Mouse (Mus musculus) hindbrain, embryonic 10.5 days (tissue): ENCODE results near the gene Sf3a2. TPM values are rescaled to one million over a fixed set of nuclear protein-coding genes. Genes with fewer than 3 reads are reported as not detected.

Experiments
- DNase-seq: peaks from one replicate; pipeline ENCODE4 v3.0.0-alpha.2; 2017; ENCODE audit warnings: low spot score
- H3K27ac ChIP-seq: fragments of 300-500 bp; sonication (generic); 2 replicates; pipeline ENCODE4 v1.5.1; 2016; ENCODE audit warnings: mild to moderate bottlenecking, moderate library complexity
- H3K27me3 ChIP-seq: fragments of 300-500 bp; sonication (generic); 2 replicates; pipeline ENCODE4 v1.6.1; 2016; ENCODE audit warnings: mild to moderate bottlenecking; ENCODE audit not compliant: poor library complexity, insufficient read depth, severe bottlenecking
- H3K36me3 ChIP-seq: fragments of 300-500 bp; sonication (generic); 2 replicates; pipeline ENCODE4 v1.6.1; 2016; ENCODE audit warnings: mild to moderate bottlenecking, moderate library complexity
- H3K4me1 ChIP-seq: fragments of 300-500 bp; sonication (generic); replicated peaks from 2 replicates; pipeline ENCODE4 v1.6.1; 2016; ENCODE audit warnings: mild to moderate bottlenecking
- H3K4me3 ChIP-seq: fragments of 300-500 bp; sonication (generic); 2 replicates; pipeline ENCODE4 v1.5.1; 2016; ENCODE audit warnings: mild to moderate bottlenecking, moderate library complexity
- H3K9me3 ChIP-seq: fragments of 300-500 bp; sonication (generic); 2 replicates; pipeline ENCODE4 v1.6.1; 2016; ENCODE audit warnings: mild to moderate bottlenecking, moderate library complexity
- WGBS: fragments of 180-500 bp; shearing (Covaris S2); methylation state at CpG from one replicate; pipeline ENCODE4 v1.1.7; 2016; 5-methylcytosine and 5-hydroxymethylcytosine counted together
- polyA plus RNA-seq: library from polyadenylated mRNA; unstranded; fragments of >200 nt; fragmentation: Nextera tagmentation; extraction: Ambion mirVana; gene quantifications from 2 replicates; pipeline ENCODE4 v1.2.1, GENCODE M21; 2016

Sf3a2 gene
- polyA plus RNA-seq, 1 experiment from 2014 or later, result 119 TPM

DNA sequence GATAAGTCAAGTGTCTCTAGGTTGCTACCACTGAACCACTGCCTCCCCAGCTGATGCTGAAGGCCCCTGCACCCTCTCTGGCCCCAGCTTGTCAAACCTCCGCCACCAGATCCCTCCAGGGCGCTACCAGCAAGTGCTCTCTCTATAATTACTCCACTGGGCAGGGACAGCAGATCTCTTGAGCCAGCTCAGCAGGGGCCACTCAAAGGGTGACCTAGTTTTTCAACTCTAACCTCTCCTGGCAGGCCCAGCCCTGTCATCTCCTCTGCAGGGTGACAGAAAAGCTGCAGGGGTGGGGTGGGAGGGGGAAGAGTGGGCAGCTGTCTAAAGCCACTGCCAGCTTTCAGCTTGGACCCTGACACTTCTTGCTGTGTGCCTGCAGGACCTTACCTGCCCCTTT, 39.8 kb downstream of the Sf3a2 start:
- WGBS, result 9% methylated on average over 2 of the region's 2 CpGs
- Histone ChIP-seq H3K9me3 (peaks cover 10% of the 10 kb centered on the region; the same call in 1 of the 2 replicates), H3K4me1 (peaks cover 68% of the 10 kb centered on the region), H3K27me3 (peaks cover 83% of the 10 kb centered on the region), H3K36me3 (no peaks in the 10 kb centered on the region), H3K4me3 (0 out of 2 replicates have a peak overlapping the region, but pooled peaks have one; percentile 9), H3K27ac (no peak overlapping the region)
- DNase-seq, result no peak

GRCm38 (mm10) chr10:80838346-80838912, 40.4 kb downstream of the Sf3a2 start:
- Histone ChIP-seq H3K4me3 (no peak overlapping the region), H3K36me3 (no peaks in the 10 kb centered on the region), H3K27ac (no peak overlapping the region), H3K27me3 (peaks cover 83% of the 10 kb centered on the region), H3K9me3 (peaks cover 10% of the 10 kb centered on the region; the same call in 1 of the 2 replicates), H3K4me1 (peaks cover 67% of the 10 kb centered on the region)
- WGBS, result 66% methylated on average over 2 of the region's 2 CpGs
- DNase-seq, result no peak

- 56% methylated on average over 6 of the region's 6 CpGs for WGBS
- Histone ChIP-seq H3K9me3 (peaks cover 2% of the 10 kb centered on the region; the same call in 1 of the 2 replicates), H3K4me1 (peaks cover 75% of the 10 kb centered on the region), H3K27me3 (peaks cover 83% of the 10 kb centered on the region), H3K27ac (no peak overlapping the region), H3K4me3 (no peak overlapping the region), H3K36me3 (no peaks in the 10 kb centered on the region)
- DNase-seq, result no peak
Observed at GRCm38 (mm10) chr10:80839848-80840247, 41.9 kb downstream of the Sf3a2 start.

GRCm38 (mm10) chr10:80841685-80842084, 43.7 kb downstream of the Sf3a2 start:
- Histone ChIP-seq H3K27me3 (peaks cover 82% of the 10 kb centered on the region), H3K9me3 (no peaks in the 10 kb centered on the region), H3K27ac (0 out of 2 replicates have a peak overlapping the region, but pooled peaks have one; percentile 29), H3K4me1 (peaks cover 65% of the 10 kb centered on the region), H3K36me3 (no peaks in the 10 kb centered on the region), H3K4me3 (0 out of 2 replicates have a peak overlapping the region, but pooled peaks have one; percentile 5)
- no peak for DNase-seq
- WGBS, result 80% methylated on average over 2 of the region's 2 CpGs

DNA sequence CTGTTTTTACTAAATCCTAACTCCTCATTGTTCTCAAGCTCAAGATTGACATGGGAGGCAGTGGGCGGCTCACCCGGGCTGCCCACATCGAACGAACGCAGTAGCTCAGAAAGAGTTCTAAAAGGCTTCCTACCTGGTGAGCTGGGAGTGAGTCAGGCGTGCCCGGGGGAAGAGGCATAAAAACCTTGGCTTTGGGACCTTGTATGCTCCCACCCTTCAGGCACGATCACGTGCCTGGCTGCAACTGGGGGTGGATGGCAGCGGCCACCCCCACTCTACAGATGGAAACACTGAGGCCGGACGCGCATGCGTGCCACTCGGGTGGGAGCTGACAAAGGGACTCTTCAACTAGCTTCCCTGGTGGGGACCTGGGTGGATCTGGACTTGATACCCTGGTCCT, 44.3 kb downstream of the Sf3a2 start:
- Histone ChIP-seq H3K27ac (no peak overlapping the region), H3K9me3 (no peaks in the 10 kb centered on the region), H3K27me3 (peaks cover 76% of the 10 kb centered on the region), H3K36me3 (no peaks in the 10 kb centered on the region), H3K4me3 (no peak overlapping the region), H3K4me1 (peaks cover 59% of the 10 kb centered on the region)
- no peak for DNase-seq
- WGBS, result 84% methylated on average over 15 of the region's 15 CpGs

DNA sequence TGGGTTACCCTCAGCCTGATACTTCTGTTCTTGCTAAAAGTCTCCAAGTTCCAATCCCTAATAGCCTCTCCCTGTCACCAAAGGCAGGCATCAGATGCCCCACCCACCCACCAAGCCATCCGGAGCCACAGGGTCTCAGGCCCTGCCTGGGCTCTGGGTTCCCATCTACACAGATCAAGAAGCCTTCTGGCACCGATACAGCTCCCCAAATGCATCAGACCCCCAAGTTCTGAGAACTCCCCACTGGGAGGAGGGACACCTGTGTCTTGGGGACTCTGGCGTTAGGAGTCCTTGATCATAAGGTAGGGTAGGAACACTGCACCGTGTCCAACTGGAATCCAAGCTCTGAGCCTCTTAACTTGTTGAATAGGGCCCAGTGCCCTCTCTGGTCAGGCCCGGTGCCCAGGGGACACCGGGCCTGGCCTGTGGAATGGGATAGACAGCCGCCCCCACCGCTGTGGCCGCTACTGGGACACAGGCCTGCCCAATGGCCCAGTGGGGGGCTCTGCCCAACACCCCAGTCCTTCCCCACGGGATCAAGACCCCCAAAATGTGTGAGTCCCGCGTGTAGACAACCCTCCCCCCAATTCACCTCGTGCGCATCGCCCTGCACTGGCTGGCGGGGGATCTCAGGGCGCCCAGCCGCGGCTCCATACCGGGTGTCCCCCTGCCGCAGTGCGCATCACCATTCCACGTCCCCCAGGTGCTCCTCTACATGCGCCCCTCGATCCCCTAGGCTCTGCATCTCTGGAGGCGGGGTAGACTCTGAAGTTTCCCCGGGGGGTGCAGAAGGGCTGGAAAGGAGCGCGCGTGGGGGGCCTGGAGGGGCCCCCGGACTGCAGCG, 45.3 kb downstream of the Sf3a2 start:
- no peaks in the 10 kb centered on the region for H3K36me3 ChIP-seq
- WGBS, result 9% methylated on average over 32 of the region's 32 CpGs
- DNase-seq, result no peak
- no peaks in the 10 kb centered on the region for H3K9me3 ChIP-seq
- H3K27me3 ChIP-seq, result peaks cover 66% of the 10 kb centered on the region
- peaks cover 51% of the 10 kb centered on the region for H3K4me1 ChIP-seq
- H3K4me3 ChIP-seq, result peak overlapping the region; percentile 56
- H3K27ac ChIP-seq, result peak overlapping the region; percentile 77

DNA sequence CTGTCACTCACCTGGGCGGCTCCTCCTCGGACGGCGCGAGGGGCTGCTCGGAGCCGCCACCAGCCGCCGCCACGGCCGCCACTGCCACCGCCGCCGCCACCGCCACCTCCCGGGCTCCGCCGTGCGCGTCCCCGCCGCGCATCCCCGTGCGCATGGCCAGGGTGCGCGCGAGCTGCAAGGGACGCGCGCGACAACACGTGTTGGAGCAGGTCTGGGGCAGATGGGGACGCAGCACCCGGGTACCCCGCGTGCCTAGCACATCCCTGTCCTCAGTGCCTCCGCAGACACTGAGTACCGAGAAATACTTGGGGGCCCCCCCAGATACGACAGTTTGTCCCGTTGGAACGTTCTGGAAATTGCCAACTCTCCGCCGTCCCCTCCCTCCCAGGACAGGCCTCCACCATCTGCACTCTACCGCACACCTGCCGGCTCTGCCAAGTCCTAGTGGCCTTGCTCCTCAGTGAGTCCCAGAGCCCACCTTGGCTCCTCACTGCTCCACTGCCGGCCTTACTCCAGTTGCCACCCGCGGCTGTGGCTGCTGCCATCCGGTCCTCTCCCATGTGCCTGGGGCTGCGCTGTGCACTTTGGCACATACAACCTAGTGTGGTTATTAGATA, 46.0 kb downstream of the Sf3a2 start, which contains the start of gene Lingo3:
Gene Lingo3, minus strand, starts transcription at position 109 of the 617 bp plus-strand sequence.
- DNase-seq, result no peak
- Histone ChIP-seq H3K4me1 (peaks cover 55% of the 10 kb centered on the region), H3K27ac (peak within 1 kb of the TSS; percentile 77), H3K36me3 (no peaks in the 10 kb centered on the region), H3K9me3 (no peaks in the 10 kb centered on the region), H3K27me3 (peaks cover 61% of the 10 kb centered on the region), H3K4me3 (peak within 1 kb of the TSS; percentile 56)
- WGBS, result 4% methylated on average over 51 of the region's 51 CpGs

GRCm38 (mm10) chr10:80845055-80845693, 47.2 kb downstream of the Sf3a2 start:
- Histone ChIP-seq H3K9me3 (no peaks in the 10 kb centered on the region), H3K27me3 (peaks cover 61% of the 10 kb centered on the region), H3K4me1 (peaks cover 52% of the 10 kb centered on the region), H3K27ac (0 out of 2 replicates have a peak overlapping the region, but pooled peaks have one; percentile 8), H3K36me3 (peaks cover 6% of the 10 kb centered on the region), H3K4me3 (no peak overlapping the region; the same call in 1 of the 2 replicates)
- WGBS, result 61% methylated on average over 8 of the region's 8 CpGs
- no peak for DNase-seq

DNA sequence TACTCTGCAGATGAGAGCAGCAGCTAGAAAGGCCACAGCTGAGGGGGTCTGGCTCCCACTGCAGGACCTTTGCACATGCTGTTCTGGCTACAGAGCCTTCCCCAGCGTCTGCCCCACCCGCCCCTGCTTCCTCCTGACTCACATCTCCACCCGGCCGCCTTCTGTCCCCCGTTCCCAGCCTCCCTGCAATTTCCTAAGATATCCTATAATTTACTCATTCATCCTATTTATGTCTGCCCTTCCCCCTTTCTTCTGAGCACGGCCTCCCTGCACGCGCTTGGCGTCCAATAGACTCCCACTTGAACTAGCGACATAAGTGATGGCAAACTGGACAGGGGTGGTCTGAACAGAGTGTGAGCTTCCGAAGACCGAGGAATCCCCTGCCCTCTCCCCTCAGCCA, 47.7 kb downstream of the Sf3a2 start:
- DNase-seq, result no peak
- Histone ChIP-seq H3K27me3 (peaks cover 59% of the 10 kb centered on the region), H3K4me3 (no peak overlapping the region), H3K36me3 (peaks cover 11% of the 10 kb centered on the region), H3K9me3 (no peaks in the 10 kb centered on the region), H3K27ac (no peak overlapping the region), H3K4me1 (peaks cover 46% of the 10 kb centered on the region)
- 86% methylated on average over 12 of the region's 12 CpGs for WGBS

GRCm38 (mm10) chr10:80848571-80848970, 50.6 kb downstream of the Sf3a2 start:
- Histone ChIP-seq H3K4me1 (peaks cover 31% of the 10 kb centered on the region), H3K27ac (no peak overlapping the region), H3K4me3 (0 out of 2 replicates have a peak overlapping the region, but pooled peaks have one; percentile 2), H3K9me3 (no peaks in the 10 kb centered on the region), H3K36me3 (peaks cover 38% of the 10 kb centered on the region), H3K27me3 (peaks cover 31% of the 10 kb centered on the region)
- 9% methylated on average over 10 of the region's 10 CpGs for WGBS
- DNase-seq, result peak; percentile 39
